Mouse (Mus musculus): ENCODE results near the gene Fmnl2.

- TF ChIP-seq CTCF (conservative IDR thresholded peaks at IDR 0.05; ENCODE audit: insufficient read depth, insufficient read length, low read depth, low read length) (no peak), POLR2A (IDR thresholded peaks at IDR 0.05; ENCODE audit: low read depth, low read length) (no peak)
These were observed 199.6 kb downstream of the Fmnl2 start for GRCm38 (mm10) chr2:53057291-53057690.

All from kidney, adult 2 months (tissue).